Mouse (Mus musculus): ENCODE results near the gene Txn1.

The Txn1 gene

GRCm38 (mm10) chr4:57896631-57897030 is 59.6 kb downstream of the Txn1 start:
- DNase-seq (ENCODE audit: low spot score in 2 of 2) = no peak

GRCm38 (mm10) chr4:57895902-57896301 is 60.3 kb downstream of the Txn1 start:
- no peak for DNase-seq (ENCODE audit: low spot score in 2 of 2)

GRCm38 (mm10) chr4:57895140-57895539 is 61.1 kb downstream of the Txn1 start:
- DNase-seq (ENCODE audit: low spot score in 2 of 2) = no peak

Measured in right cerebral cortex, adult 2 months (tissue).